Mouse (Mus musculus): Measurements from ENCODE around the gene Gprasp2. TPM values are rescaled to one million over a fixed set of nuclear protein-coding genes. Genes with fewer than 3 reads are reported as not detected.
"Not testable (repeated sequence)": the region's sequence is repeated elsewhere in the genome, so short reads cannot be mapped to it uniquely, and the experiment has no call there.

The Gprasp2 gene
- total and polyA plus RNA-seq, 2 experiments from 2014 or later, result 201 to 245 TPM

DNA sequence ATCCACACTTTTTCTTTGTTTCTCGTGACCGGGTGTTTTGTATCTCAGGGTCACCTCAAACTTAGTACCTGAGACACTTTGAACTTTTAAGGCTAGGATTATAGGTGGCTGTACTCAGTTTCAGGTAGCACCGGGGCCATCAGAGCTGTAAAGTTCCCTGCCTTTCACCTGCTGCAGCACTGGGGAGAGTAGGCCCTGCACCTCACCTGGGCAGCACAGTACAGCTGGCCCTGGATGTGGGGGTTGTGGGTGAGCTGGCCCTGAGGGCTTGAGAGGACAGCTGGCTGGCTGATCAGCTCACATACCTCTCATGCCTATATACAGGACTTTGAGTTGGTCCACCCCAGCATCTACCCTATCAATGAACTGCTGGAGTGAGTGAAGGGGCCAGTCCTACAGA, 34.7 kb upstream of the Gprasp2 start:
- Histone ChIP-seq H3K27me3 (ENCODE audit: insufficient read depth, low read length) (no peaks in the 10 kb centered on the region), H3K9me3 (ENCODE audit: low read length) (no peaks in the 10 kb centered on the region), H3K36me3 (ENCODE audit: insufficient read depth, low read length) (peaks cover 6% of the 10 kb centered on the region; the same call in 1 of the 2 replicates), H3K4me1 (ENCODE audit: insufficient read depth, low read length) (no peaks in the 10 kb centered on the region), H3K4me2 (ENCODE audit: low read depth, low read length) (no peak overlapping the region), H3K27ac (no peak overlapping the region), H3K9ac (replicated peaks; ENCODE audit: low read length) (no peak overlapping the region), H3K4me3 (ENCODE audit: low read length) (no peak overlapping the region)
- no peak for TF ChIP-seq CTCF (IDR thresholded peaks at IDR 0.05; ENCODE audit: low read depth)
- ATAC-seq, result 0 out of 2 replicates have a peak, but pooled peaks have one; percentile 43
- WGBS, result 87% methylated on average over 3 of the region's 3 CpGs
- DNase-seq (ENCODE audit: low spot score), result no peak

DNA sequence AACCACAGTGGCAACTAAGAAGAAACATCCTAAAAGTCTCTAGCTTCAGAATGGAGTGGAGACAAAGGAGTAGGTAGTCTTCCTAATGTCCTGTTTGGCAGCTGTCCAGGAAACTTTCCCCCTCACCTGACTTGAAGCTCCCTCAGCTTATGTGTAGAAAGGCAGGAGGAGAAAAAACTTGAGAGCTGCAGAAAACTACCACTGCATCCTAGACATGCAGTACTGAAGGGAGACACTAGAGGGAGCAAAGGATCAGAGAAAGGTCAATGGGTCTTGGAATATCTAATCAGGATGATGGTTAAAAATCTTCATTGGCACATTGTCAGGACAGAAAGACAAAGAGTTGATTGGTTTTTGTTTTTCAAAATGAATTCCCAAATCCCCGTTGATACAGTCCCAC, 33.1 kb upstream of the Gprasp2 start:
- H3K36me3 ChIP-seq (ENCODE audit: insufficient read depth, low read length), result no peaks in the 10 kb centered on the region
- H3K4me1 ChIP-seq (ENCODE audit: insufficient read depth, low read length), result no peaks in the 10 kb centered on the region
- WGBS, result 13% methylated on average over 1 of the region's 1 CpGs

DNA sequence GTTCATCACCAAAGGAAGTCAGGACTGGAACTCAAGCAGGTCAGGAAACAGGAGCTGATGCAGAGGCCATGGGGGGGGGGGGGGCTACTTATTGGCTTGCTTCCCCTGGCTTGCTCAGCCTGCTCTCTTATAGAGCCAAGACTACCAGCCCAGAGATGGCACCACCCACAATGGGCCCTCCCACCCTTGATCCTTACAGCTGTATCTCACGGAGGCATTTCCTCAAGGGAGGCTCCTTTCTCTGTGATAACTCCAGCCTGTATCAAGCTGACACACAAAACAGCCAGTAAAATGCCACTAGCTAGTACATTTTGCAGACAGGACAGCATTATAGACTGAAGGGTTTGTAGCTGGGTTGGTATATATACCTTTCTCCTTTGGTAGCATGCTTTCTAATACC, 2.9 kb upstream of the Gprasp2 start:
- H3K36me3 ChIP-seq (ENCODE audit: insufficient read depth, low read length); DNase-seq (ENCODE audit: low spot score); H3K27me3 ChIP-seq (ENCODE audit: insufficient read depth, low read length); H3K27ac ChIP-seq; H3K4me2 ChIP-seq (ENCODE audit: low read depth, low read length); H3K4me1 ChIP-seq (ENCODE audit: insufficient read depth, low read length); ATAC-seq; H3K9ac ChIP-seq (replicated peaks; ENCODE audit: low read length); H3K4me3 ChIP-seq (ENCODE audit: low read length); H3K9me3 ChIP-seq (ENCODE audit: low read length): not testable (repeated sequence)
- WGBS, result 35% methylated on average over 1 of the region's 1 CpGs

More for the DNA sequence above, 33.1 kb upstream of the Gprasp2 start:
- peak; percentile 80 for TF ChIP-seq CTCF (IDR thresholded peaks at IDR 0.05; ENCODE audit: low read depth)
- H3K27me3 ChIP-seq (ENCODE audit: insufficient read depth, low read length), result no peaks in the 10 kb centered on the region
- no peaks in the 10 kb centered on the region for H3K9me3 ChIP-seq (ENCODE audit: low read length)
- no peak overlapping the region for H3K4me2 ChIP-seq (ENCODE audit: low read depth, low read length)
- H3K9ac ChIP-seq (replicated peaks; ENCODE audit: low read length), result no peak overlapping the region
- ATAC-seq, result no peak
- no peak overlapping the region for H3K4me3 ChIP-seq (ENCODE audit: low read length)
- no peak overlapping the region for H3K27ac ChIP-seq
- DNase-seq (ENCODE audit: low spot score), result peak; percentile 56

DNA sequence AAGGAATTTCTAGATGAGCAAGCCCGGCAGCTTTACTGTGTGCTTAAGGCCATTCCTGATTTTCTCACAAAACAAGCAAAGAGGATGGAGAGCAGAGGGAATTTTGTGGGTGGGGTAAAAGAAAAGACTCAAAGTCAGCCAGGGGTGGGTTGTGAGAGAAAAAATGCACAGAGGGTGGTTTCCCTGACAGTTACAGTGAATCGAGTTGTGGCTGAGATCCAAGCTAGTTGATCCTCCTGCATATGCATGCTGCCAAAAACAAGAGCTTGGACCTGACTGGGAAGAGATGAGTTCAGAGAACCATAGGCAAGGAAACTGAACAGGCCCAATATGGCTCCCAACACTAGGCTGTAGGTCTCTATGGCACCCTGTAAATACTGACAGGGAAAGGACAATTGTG, 938 bp upstream of the Gprasp2 start:
- WGBS, result 61% methylated on average over 2 of the region's 2 CpGs
- Histone ChIP-seq H3K9me3 (ENCODE audit: low read length) (no peaks in the 10 kb centered on the region), H3K36me3 (ENCODE audit: insufficient read depth, low read length) (0 out of 2 replicates have a peak, but pooled peaks cover 9% of the 10 kb centered on the region), H3K4me3 (ENCODE audit: low read length) (no peak overlapping the region), H3K9ac (replicated peaks; ENCODE audit: low read length) (no peak overlapping the region), H3K4me1 (ENCODE audit: insufficient read depth, low read length) (no peaks in the 10 kb centered on the region), H3K27ac (peak overlapping the region; percentile 68), H3K27me3 (ENCODE audit: insufficient read depth, low read length) (no peaks in the 10 kb centered on the region), H3K4me2 (ENCODE audit: low read depth, low read length) (peak overlapping the region; percentile 63; the same call in 1 of the 2 replicates)
- no peak for TF ChIP-seq CTCF (IDR thresholded peaks at IDR 0.05; ENCODE audit: low read depth)
- no peak for ATAC-seq
- peak; percentile 6 for DNase-seq (ENCODE audit: low spot score)

DNA sequence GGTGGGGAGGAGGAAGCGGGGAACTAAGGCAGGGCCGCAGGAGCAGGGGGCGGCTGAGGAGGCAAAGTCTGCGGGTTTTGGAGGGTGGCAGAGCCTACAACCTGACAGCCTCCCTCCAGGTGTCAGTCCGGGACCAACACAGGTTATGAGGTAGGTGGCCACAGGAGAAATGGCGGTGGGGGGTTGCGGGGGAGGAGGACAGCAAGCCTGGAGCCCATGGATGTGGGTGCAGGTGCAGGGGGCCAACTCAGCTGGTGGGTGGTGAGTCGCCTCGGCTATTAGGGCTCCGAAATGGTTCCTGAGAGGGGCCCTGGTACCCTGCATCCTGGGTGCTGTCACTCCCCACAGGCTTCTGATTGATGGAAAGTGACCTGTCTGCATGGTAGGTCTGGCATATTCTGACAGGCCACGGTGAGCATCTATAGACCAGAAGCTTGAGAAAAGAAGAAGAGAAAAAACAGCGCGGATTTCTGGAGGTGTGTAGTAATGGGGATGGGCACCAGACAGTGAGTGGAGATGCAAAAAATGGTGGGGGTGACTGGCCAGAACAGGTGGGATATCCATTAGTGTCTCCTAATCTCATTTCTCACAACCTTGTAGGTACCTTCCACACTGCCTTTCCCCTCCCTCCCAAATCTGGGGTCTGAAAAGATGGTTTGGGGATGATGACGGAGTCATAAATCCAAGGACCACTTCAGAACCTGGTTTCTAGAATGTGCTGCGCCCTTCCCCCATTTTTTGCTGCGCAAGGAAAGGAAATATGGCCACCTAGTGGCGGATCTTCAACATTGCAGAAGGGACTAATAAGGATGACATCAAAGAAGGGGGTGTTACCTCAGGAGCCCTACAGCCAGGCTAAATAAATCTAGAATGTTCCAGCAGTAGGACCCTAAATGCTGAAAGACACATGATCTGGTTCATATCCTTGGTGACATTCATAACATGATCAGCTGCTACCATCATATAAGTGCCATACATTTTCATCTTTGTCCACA, 860 bp downstream of the Gprasp2 start:
- Histone ChIP-seq H3K27ac (peak overlapping the region; percentile 76), H3K4me3 (ENCODE audit: low read length) (peak overlapping the region; percentile 51), H3K9ac (replicated peaks; ENCODE audit: low read length) (peak overlapping the region; percentile 57), H3K4me2 (ENCODE audit: low read depth, low read length) (peak overlapping the region; percentile 63)
- WGBS, result 30% methylated on average over 17 of the region's 17 CpGs
- not testable (repeated sequence) for H3K27me3 ChIP-seq (ENCODE audit: insufficient read depth, low read length); H3K36me3 ChIP-seq (ENCODE audit: insufficient read depth, low read length); H3K4me1 ChIP-seq (ENCODE audit: insufficient read depth, low read length); H3K9me3 ChIP-seq (ENCODE audit: low read length)
- ATAC-seq (peak; percentile 46), DNase-seq (ENCODE audit: low spot score) (peak; percentile 75)
- peak; percentile 68 for TF ChIP-seq CTCF (IDR thresholded peaks at IDR 0.05; ENCODE audit: low read depth)

DNA sequence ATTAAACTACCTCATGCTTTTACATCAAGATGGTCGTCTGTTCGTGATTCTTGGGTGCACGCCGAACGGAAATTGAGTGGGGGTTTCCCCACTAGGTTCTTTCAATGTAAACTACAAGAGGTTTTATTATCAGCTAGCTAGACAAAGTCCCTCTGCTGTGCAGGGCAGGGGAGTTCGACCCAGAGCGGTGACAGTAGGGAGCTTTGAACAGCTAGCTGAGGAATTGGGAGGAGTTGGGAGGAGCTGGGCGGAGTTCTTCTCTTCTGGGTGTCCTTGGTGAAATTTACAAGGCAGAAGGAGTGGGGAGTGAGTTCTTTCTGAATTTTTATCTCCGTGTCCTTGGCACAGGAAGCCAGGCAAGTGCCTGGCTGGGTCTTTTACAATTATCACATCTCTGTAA, 28.0 kb downstream of the Gprasp2 start:
- H3K4me1 ChIP-seq (ENCODE audit: insufficient read depth, low read length); ATAC-seq; H3K27me3 ChIP-seq (ENCODE audit: insufficient read depth, low read length); H3K4me3 ChIP-seq (ENCODE audit: low read length); H3K36me3 ChIP-seq (ENCODE audit: insufficient read depth, low read length); H3K9me3 ChIP-seq (ENCODE audit: low read length); H3K4me2 ChIP-seq (ENCODE audit: low read depth, low read length); DNase-seq (ENCODE audit: low spot score); H3K9ac ChIP-seq (replicated peaks; ENCODE audit: low read length); H3K27ac ChIP-seq: not testable (repeated sequence)
- 84% methylated on average over 9 of the region's 9 CpGs for WGBS

DNA sequence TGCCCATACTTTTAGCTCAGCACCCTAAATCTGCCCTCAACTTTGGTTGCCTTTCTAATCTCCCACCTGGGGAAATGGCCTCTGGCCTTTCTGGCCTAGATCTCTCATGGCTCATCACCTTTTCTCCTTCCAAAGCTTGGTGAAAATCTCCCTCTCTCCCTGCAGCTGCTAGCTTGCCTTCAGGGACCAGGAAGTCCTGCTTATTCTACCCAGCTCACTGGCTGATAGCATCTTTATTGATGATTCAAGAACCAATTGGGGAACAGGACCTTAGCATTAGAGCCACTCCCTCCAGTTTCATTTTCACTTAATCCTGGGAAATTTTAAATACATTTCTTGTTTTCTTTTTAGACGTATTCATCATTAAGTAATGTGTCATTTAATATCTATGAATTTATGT, 37.8 kb downstream of the Gprasp2 start:
- no peaks in the 10 kb centered on the region for H3K9me3 ChIP-seq (ENCODE audit: low read length)
- H3K36me3 ChIP-seq (ENCODE audit: insufficient read depth, low read length), result no peaks in the 10 kb centered on the region
- no peak overlapping the region for H3K4me2 ChIP-seq (ENCODE audit: low read depth, low read length)
- no peak overlapping the region for H3K27ac ChIP-seq
- WGBS, result 76% methylated on average over 1 of the region's 1 CpGs
- H3K4me1 ChIP-seq (ENCODE audit: insufficient read depth, low read length), result no peaks in the 10 kb centered on the region
- H3K27me3 ChIP-seq (ENCODE audit: insufficient read depth, low read length), result no peaks in the 10 kb centered on the region
- DNase-seq (ENCODE audit: low spot score), result no peak
- no peak overlapping the region for H3K9ac ChIP-seq (replicated peaks; ENCODE audit: low read length)
- no peak for TF ChIP-seq CTCF (IDR thresholded peaks at IDR 0.05; ENCODE audit: low read depth)
- no peak overlapping the region for H3K4me3 ChIP-seq (ENCODE audit: low read length)
- no peak for ATAC-seq
